Mouse (Mus musculus) thymus, adult 2 months (tissue): ENCODE data around the gene Tnfrsf9.

Experiments
- CTCF ChIP-seq: fragments of 200-500 bp; IDR thresholded peaks from 2 replicates; pipeline ENCODE4 v1.5.1; 2012; ENCODE audit warnings: mild to moderate bottlenecking, control low read depth, low read length, moderate library complexity, borderline replicate concordance; ENCODE audit not compliant: control insufficient read depth, poor library complexity, insufficient read depth; ENCODE audit errors: extremely low read depth
- POLR2A ChIP-seq: fragments of 200-500 bp; IDR thresholded peaks from 2 replicates; pipeline ENCODE4 v1.6.1; 2012; ENCODE audit warnings: mild to moderate bottlenecking, low read length, control low read depth, moderate library complexity; ENCODE audit not compliant: control insufficient read depth, poor library complexity, insufficient read depth; ENCODE audit errors: extremely low read depth

DNA sequence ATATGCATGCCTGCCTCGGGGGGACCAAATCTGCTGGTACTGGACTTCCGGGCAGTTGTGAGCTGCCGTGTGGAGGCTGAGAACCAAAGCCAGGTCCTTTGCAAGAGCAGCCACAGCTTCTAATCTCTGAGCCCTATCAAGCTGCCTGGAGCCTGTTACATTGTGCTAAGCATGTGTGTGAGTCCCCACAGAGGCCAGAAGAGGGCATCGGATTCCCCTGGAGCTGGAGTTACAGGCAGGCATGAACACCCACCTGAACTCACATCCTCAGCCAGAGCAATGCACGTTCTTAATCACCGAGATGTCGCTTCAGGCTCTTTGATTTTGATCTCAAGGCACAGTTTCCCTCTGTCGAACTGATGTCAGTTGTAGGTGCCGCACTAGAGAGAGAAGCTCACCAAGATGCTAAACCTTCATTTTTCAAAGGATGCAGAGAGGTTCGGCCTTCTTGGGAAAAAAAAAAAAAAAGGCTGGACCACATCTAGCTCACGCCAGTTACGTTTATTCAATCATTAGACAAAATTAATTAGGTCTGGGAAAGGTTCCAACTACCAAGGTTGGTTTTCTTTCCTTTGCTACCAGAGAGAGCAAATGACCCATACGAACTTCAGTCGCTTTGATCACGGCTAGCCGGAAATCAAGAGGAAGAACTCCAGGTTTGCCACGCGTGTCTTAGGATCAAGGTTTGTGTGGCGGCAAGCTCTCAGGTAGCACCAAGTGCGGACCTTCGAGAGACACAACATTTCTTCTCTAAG lies 64.0 kb downstream of the Tnfrsf9 start:
- TF ChIP-seq POLR2A (no peak), CTCF (no peak)
